Mouse (Mus musculus) thymus, adult 2 months (tissue): ENCODE results near the gene Pax6.

Source experiments
- CTCF ChIP-seq: fragments of 200-500 bp; IDR thresholded peaks from 2 replicates; pipeline ENCODE4 v1.5.1; 2012; ENCODE audit warnings: mild to moderate bottlenecking, control low read depth, low read length, moderate library complexity, borderline replicate concordance; ENCODE audit not compliant: control insufficient read depth, poor library complexity, insufficient read depth; ENCODE audit errors: extremely low read depth
- POLR2A ChIP-seq: fragments of 200-500 bp; IDR thresholded peaks from 2 replicates; pipeline ENCODE4 v1.6.1; 2012; ENCODE audit warnings: mild to moderate bottlenecking, low read length, control low read depth, moderate library complexity; ENCODE audit not compliant: control insufficient read depth, poor library complexity, insufficient read depth; ENCODE audit errors: extremely low read depth

GRCm38 (mm10) chr2:105684991-105685650 is 16.4 kb downstream of the Pax6 start:
- TF ChIP-seq POLR2A (no peak), CTCF (no peak)
